Mouse (Mus musculus) cortical plate, adult 2 months (tissue): ENCODE measurements at regions not wholly inside any gene's neighbourhood (a gene's known extent, or its start where the extent isn't known, plus 50 kb on each side); places are given as distances from the start of the nearest gene placed in this dataset.

ENCODE experiments used
- CTCF ChIP-seq: fragments of 200-500 bp; IDR thresholded peaks from 2 replicates; pipeline ENCODE4 v1.5.1; 2011; ENCODE audit warnings: mild to moderate bottlenecking, control low read depth, low read length; ENCODE audit not compliant: insufficient read depth; ENCODE audit errors: extremely low read depth
- POLR2A ChIP-seq: fragments of 200-500 bp; IDR thresholded peaks from 2 replicates; pipeline ENCODE4 v1.6.1; 2011; ENCODE audit warnings: mild to moderate bottlenecking, low read length, control low read depth; ENCODE audit not compliant: insufficient read depth; ENCODE audit errors: extremely low read depth

- TF ChIP-seq CTCF (no peak), POLR2A (no peak)
These were observed 172.0 kb downstream of the Mylk4 start for GRCm38 (mm10) chr13:32611551-32612295.
